Mouse (Mus musculus) lung, embryonic 15.5 days (tissue): ENCODE measurements around the gene Dus3l. TPM values are rescaled to one million over a fixed set of nuclear protein-coding genes. Genes with fewer than 3 reads are reported as not detected.

Experiments used
- ATAC-seq: fragments of 200-750 bp; cut with Nextera tagmentation; 2 replicates; pipeline ENCODE4 v1.8.0; 2017; ENCODE audit warnings: moderate number of reproducible peaks, borderline replicate concordance; ENCODE audit not compliant: low FRiP score, low TSS enrichment; ENCODE audit errors: extremely low read depth
- H3K27ac ChIP-seq: fragments of 300-500 bp; sonication (generic); 2 replicates; pipeline ENCODE4 v1.5.1; 2015; ENCODE audit warnings: moderate library complexity, mild to moderate bottlenecking, inconsistent platforms
- H3K27me3 ChIP-seq: fragments of 300-500 bp; sonication (generic); 2 replicates; pipeline ENCODE4 v1.6.1; 2015; ENCODE audit warnings: inconsistent platforms
- H3K36me3 ChIP-seq: fragments of 300-500 bp; sonication (generic); 2 replicates; pipeline ENCODE4 v1.6.1; 2015; ENCODE audit warnings: inconsistent platforms
- H3K4me1 ChIP-seq: fragments of 300-500 bp; sonication (generic); 2 replicates; pipeline ENCODE4 v1.6.1; 2015; ENCODE audit warnings: inconsistent platforms
- H3K4me2 ChIP-seq: fragments of 300-500 bp; sonication (generic); 2 replicates; pipeline ENCODE4 v1.6.1; 2015; ENCODE audit warnings: inconsistent platforms, mild to moderate bottlenecking, moderate library complexity
- H3K4me3 ChIP-seq: fragments of 300-500 bp; sonication (generic); 2 replicates; pipeline ENCODE4 v1.5.1; 2015; ENCODE audit warnings: mild to moderate bottlenecking, inconsistent platforms
- H3K9ac ChIP-seq: fragments of 300-500 bp; sonication (generic); 2 replicates; pipeline ENCODE4 v1.6.1; 2015; ENCODE audit warnings: inconsistent platforms
- H3K9me3 ChIP-seq: fragments of 300-500 bp; sonication (generic); 2 replicates; pipeline ENCODE4 v1.6.1; 2016; ENCODE audit warnings: inconsistent platforms
- WGBS: fragments of 180-500 bp; shearing (Covaris S2); methylation state at CpG from one replicate; pipeline ENCODE4 v1.1.7; 2015; 5-methylcytosine and 5-hydroxymethylcytosine counted together
- polyA plus RNA-seq: library from polyadenylated mRNA; unstranded; fragments of >200 nt; fragmentation: Nextera tagmentation; extraction: Ambion mirVana; gene quantifications from 2 replicates; pipeline ENCODE4 v1.2.1, GENCODE M21; 2015

Gene Dus3l
- polyA plus RNA-seq, 1 experiment from 2014 or later: 46.5 TPM

- peak within 1 kb of the TSS; percentile 98 for H3K4me2 ChIP-seq
- H3K4me1 ChIP-seq: peaks cover 69% of the 10 kb centered on the region
- 1% methylated on average over 43 of the region's 48 CpGs for WGBS
- peak within 1 kb of the TSS; percentile 55 for H3K9ac ChIP-seq
- ATAC-seq: peak; percentile 61
- H3K27ac ChIP-seq: no peak within 1 kb of the TSS
- peaks cover 55% of the 10 kb centered on the region for H3K27me3 ChIP-seq
- peak within 1 kb of the TSS; percentile 51 for H3K4me3 ChIP-seq
- H3K36me3 ChIP-seq: no peaks in the 10 kb centered on the region
- no peaks in the 10 kb centered on the region for H3K9me3 ChIP-seq
Observed at GRCm38 (mm10) chr17:56757416-56758123, 7.0 kb upstream of the Dus3l start, which contains the start of gene Nrtn. TSS of gene Nrtn (minus strand) at chr17:56757530.

GRCm38 (mm10) chr17:56758132-56758531 lies 6.4 kb upstream of the Dus3l start:
- H3K36me3 ChIP-seq: no peaks in the 10 kb centered on the region
- H3K9me3 ChIP-seq: no peaks in the 10 kb centered on the region
- no peak overlapping the region for H3K27ac ChIP-seq
- ATAC-seq: no peak
- H3K4me3 ChIP-seq: no peak overlapping the region; the same call in 1 of the 2 replicates
- WGBS: 7% methylated on average over 12 of the region's 12 CpGs
- H3K4me1 ChIP-seq: peaks cover 74% of the 10 kb centered on the region
- peaks cover 49% of the 10 kb centered on the region for H3K27me3 ChIP-seq
- peak overlapping the region; percentile 98 for H3K4me2 ChIP-seq
- H3K9ac ChIP-seq: no peak overlapping the region

DNA sequence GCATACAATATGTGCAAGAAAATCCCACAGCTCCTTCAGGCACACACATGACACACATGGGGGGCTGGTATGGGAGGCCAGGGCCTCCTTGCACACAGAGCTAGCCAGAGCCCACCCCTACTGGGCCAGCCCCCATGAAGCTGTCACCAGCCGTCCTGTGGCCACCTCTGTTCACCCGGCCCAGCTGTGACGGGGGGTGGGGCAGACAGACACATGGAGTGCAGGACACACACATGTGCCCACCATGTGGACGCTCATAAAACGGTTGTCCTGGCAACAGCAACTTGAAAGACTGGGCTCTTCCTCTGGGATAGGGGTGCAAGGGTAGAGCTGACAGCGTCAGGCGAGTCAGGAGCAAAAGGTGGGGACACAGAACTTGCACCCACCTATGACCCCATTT lies 5.3 kb upstream of the Dus3l start:
- 44% methylated on average over 7 of the region's 7 CpGs for WGBS
- peaks cover 72% of the 10 kb centered on the region for H3K4me1 ChIP-seq
- ATAC-seq: no peak
- H3K27me3 ChIP-seq: peaks cover 38% of the 10 kb centered on the region
- H3K4me3 ChIP-seq: no peak overlapping the region
- H3K27ac ChIP-seq: no peak overlapping the region
- H3K9ac ChIP-seq: no peak overlapping the region
- H3K9me3 ChIP-seq: no peaks in the 10 kb centered on the region
- no peak overlapping the region for H3K4me2 ChIP-seq
- H3K36me3 ChIP-seq: no peaks in the 10 kb centered on the region

DNA sequence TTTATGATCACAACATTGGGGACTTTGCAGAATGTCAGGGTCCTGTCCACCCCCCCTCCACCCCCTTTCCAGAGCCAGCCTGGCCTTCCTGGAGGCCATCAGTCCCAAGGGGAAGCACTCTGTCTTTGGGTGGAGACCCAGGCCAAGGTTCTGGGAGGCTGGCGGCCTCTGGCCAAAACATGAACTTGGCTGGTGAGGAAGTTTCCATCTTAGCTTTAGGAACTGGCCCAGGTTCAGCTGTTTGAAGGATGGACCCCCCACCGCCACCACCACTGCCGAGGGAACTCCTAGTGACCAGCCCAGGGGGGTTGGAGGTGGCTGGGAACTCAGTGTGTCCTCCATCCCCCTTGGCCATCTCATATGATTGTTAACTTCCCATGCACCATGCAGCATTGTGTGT lies 3.5 kb upstream of the Dus3l start:
- Histone ChIP-seq H3K36me3 (no peaks in the 10 kb centered on the region), H3K4me3 (no peak overlapping the region), H3K9me3 (no peaks in the 10 kb centered on the region), H3K4me2 (no peak overlapping the region), H3K9ac (no peak overlapping the region), H3K27ac (no peak overlapping the region), H3K27me3 (peaks cover 20% of the 10 kb centered on the region), H3K4me1 (peaks cover 70% of the 10 kb centered on the region)
- WGBS: 40% methylated on average over 3 of the region's 3 CpGs
- no peak for ATAC-seq

- peak overlapping the region; percentile 55 for H3K4me3 ChIP-seq
- peak; percentile 37 for ATAC-seq
- H3K4me1 ChIP-seq: peaks cover 65% of the 10 kb centered on the region
Observed at GRCm38 (mm10) chr17:56761991-56762410, 2.6 kb upstream of the Dus3l start.

DNA sequence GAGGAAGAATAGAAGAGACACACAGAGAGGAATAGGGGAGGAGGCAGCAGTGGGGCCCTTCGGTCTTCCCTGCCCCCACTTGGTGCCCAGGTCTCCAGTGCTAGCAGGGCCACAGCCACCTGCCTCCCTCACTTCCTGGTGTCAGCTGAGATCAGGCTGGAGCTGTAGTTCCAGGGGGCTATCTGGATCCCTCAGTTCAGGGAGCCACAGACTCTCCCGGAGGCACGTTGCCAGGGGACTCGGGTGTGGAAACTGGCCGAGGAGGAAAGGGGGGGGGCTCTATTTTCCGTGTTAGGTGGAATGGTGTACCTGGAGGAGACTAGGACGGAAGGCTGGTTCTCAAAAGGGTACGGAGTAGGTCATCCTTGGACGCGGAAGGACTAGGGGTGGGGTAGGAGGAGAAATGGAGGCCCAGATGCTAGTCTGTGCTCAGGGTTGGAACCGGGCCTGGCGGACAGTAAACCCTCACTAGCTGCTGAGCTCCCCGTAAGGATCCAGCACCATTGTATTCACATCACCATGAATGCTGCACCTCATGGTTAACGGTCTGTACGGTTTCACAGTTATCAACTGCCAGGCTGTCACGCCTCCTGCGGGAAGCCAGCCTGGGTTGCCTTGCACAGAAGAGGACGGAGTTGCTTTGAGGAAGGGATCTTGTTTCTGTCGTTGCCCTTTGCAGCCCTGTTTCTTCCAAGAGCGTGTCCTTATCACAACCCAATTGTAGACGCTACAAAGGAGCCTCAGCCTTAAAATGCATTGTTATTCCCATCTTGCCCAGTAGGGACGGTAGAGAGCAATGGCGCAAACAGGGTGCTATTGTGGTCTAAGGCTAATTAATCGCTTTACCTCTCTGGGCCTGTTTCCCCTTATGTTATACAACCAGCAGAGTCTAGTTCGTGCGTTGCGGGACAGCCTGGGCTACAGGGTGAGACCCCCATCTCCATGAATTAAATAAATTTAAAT lies 1.5 kb upstream of the Dus3l start:
- ATAC-seq: no peak
- peak overlapping the region; percentile 87 for H3K27ac ChIP-seq
- no peak overlapping the region for H3K9ac ChIP-seq
- peaks cover 55% of the 10 kb centered on the region for H3K4me1 ChIP-seq
- 41% methylated on average over 27 of the region's 27 CpGs for WGBS
- H3K9me3 ChIP-seq: no peaks in the 10 kb centered on the region
- peak overlapping the region; percentile 89; the same call in 1 of the 2 replicates for H3K4me2 ChIP-seq
- H3K4me3 ChIP-seq: no peak overlapping the region
- peaks cover 7% of the 10 kb centered on the region for H3K36me3 ChIP-seq
- peaks cover under 1% of the 10 kb centered on the region; the same call in 1 of the 2 replicates for H3K27me3 ChIP-seq

More at GRCm38 (mm10) chr17:56761991-56762410, 2.6 kb upstream of the Dus3l start:
- peaks cover 11% of the 10 kb centered on the region for H3K27me3 ChIP-seq
- H3K36me3 ChIP-seq: no peaks in the 10 kb centered on the region
- peak overlapping the region; percentile 89 for H3K4me2 ChIP-seq
- no peaks in the 10 kb centered on the region for H3K9me3 ChIP-seq
- 0% methylated on average over 28 of the region's 28 CpGs for WGBS
- H3K9ac ChIP-seq: peak overlapping the region; percentile 56
- H3K27ac ChIP-seq: peak overlapping the region; percentile 87

GRCm38 (mm10) chr17:56763741-56764250 lies 761 bp upstream of the Dus3l start:
- peaks cover 47% of the 10 kb centered on the region for H3K4me1 ChIP-seq
- peaks cover 14% of the 10 kb centered on the region for H3K36me3 ChIP-seq
- no peaks in the 10 kb centered on the region for H3K27me3 ChIP-seq
- ATAC-seq: no peak
- H3K9ac ChIP-seq: no peak overlapping the region
- H3K4me3 ChIP-seq: peak overlapping the region; percentile 74
- no peaks in the 10 kb centered on the region for H3K9me3 ChIP-seq
- H3K27ac ChIP-seq: peak overlapping the region; percentile 96; the same call in 1 of the 2 replicates
- peak overlapping the region; percentile 70 for H3K4me2 ChIP-seq
- 70% methylated on average over 8 of the region's 8 CpGs for WGBS

GRCm38 (mm10) chr17:56765431-56765830 lies 874 bp downstream of the Dus3l start:
- peaks cover 34% of the 10 kb centered on the region for H3K4me1 ChIP-seq
- peak overlapping the region; percentile 74 for H3K4me3 ChIP-seq
- peak overlapping the region; percentile 70 for H3K4me2 ChIP-seq
- ATAC-seq: no peak
- H3K27ac ChIP-seq: no peak overlapping the region
- peaks cover 25% of the 10 kb centered on the region for H3K36me3 ChIP-seq
- peak overlapping the region; percentile 87 for H3K9ac ChIP-seq
- H3K9me3 ChIP-seq: no peaks in the 10 kb centered on the region
- no peaks in the 10 kb centered on the region for H3K27me3 ChIP-seq
- WGBS: 49% methylated on average over 12 of the region's 12 CpGs

DNA sequence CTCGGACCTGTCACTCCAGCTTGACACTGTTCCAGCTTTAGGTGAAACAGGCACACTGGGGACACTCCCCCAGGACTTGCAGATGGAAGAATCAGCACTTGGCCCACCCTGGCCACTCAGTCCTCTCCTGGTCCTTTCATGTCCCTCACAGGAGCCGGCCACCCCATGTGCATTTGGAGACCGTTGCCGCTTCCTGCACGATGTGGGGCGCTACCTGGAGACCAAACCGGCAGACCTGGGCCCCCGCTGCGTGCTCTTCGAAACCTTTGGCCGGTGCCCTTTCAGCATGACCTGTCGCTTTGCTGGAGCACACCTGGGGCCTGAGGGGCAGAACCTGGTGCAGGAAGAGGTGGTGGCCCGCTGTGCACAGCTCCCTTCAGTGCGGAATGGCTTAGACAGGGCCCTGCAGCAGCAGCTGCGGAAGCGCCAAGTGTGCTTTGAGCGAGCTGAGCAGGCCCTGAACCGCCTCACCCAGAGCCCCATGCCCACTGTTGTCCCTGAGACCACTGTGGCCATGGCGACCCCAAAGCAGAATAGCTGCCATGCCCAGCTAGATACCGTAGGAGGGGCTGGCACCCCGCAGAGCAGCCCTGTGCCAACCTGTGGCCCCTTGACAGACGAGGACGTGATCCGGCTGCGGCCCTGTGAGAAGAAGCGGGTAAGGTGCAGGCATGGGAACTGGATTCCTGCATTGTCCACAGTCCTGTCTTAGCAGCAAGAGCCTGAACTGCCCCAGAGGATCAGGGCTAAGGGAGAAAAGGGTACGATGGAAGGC lies 2.3 kb downstream of the Dus3l start:
- no peaks in the 10 kb centered on the region for H3K9me3 ChIP-seq
- no peaks in the 10 kb centered on the region for H3K27me3 ChIP-seq
- peaks cover 25% of the 10 kb centered on the region for H3K4me1 ChIP-seq
- H3K9ac ChIP-seq: no peak overlapping the region
- no peak overlapping the region for H3K27ac ChIP-seq
- H3K4me3 ChIP-seq: no peak overlapping the region
- H3K4me2 ChIP-seq: no peak overlapping the region
- ATAC-seq: no peak
- WGBS: 94% methylated on average over 27 of the region's 27 CpGs
- H3K36me3 ChIP-seq: peaks cover 25% of the 10 kb centered on the region

GRCm38 (mm10) chr17:56767531-56768135 lies 3.1 kb downstream of the Dus3l start:
- H3K4me1 ChIP-seq: peaks cover 18% of the 10 kb centered on the region
- H3K4me3 ChIP-seq: no peak overlapping the region
- H3K27ac ChIP-seq: no peak overlapping the region
- no peak for ATAC-seq
- H3K36me3 ChIP-seq: peaks cover 25% of the 10 kb centered on the region
- H3K4me2 ChIP-seq: no peak overlapping the region
- no peak overlapping the region for H3K9ac ChIP-seq
- 93% methylated on average over 29 of the region's 29 CpGs for WGBS
- H3K27me3 ChIP-seq: no peaks in the 10 kb centered on the region
- no peaks in the 10 kb centered on the region for H3K9me3 ChIP-seq

DNA sequence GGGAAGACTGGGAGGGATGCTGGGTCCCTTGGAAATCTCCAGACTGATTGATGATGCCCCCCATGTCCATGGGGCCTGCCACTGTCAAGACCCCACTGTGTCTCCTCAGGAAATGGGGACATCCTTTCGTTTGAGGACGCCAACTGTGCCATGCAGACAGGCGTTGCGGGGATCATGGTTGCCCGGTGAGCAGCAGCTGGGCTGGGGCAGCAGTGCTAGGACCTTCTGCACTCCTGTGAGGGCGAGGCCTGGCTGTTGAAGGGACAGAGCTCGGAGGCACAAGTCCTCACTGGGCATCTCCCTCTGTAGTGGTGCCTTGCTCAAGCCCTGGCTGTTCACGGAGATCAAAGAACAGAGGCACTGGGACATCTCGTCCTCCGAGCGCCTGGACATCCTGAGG lies 4.4 kb downstream of the Dus3l start:
- Histone ChIP-seq H3K9me3 (no peaks in the 10 kb centered on the region), H3K27me3 (no peaks in the 10 kb centered on the region), H3K9ac (no peak overlapping the region), H3K4me3 (no peak overlapping the region), H3K36me3 (peaks cover 25% of the 10 kb centered on the region), H3K4me1 (peaks cover 9% of the 10 kb centered on the region), H3K4me2 (no peak overlapping the region), H3K27ac (no peak overlapping the region)
- 91% methylated on average over 11 of the region's 11 CpGs for WGBS
- no peak for ATAC-seq
